Comparison of ENCODE assay signal across 22 mouse cellular contexts in genomic region chr1:32309074-32309473, GRCm38 (mm10).
DNase-seq lines count a peak whose midpoint lies in the region; ATAC-seq and TF ChIP-seq lines count a peak whose summit lies in the region.
"Had no signal": no experiment of that assay in that cellular context is flagged by ENCODE, and none has a peak within 500 bp of the region (broad histone marks: within the 10 kb centered on the region; RNA-seq: fewer than 3 reads in every experiment).

No protein-coding gene starts in this region.

- no peak overlapping the region for H3K4me2 ChIP-seq in embryonic facial prominence, embryonic 14.5 days (ENCODE audit: low read depth, low read length)
- H3K4me2 ChIP-seq in forebrain, embryonic 15.5 days (replicated peaks) = no peak overlapping the region
- no peak overlapping the region for H3K4me2 ChIP-seq in forebrain, embryonic 12.5 days
- H3K4me2 ChIP-seq in forebrain, embryonic 16.5 days (ENCODE audit: low read length) = no peak overlapping the region
- no peak overlapping the region for H3K4me2 ChIP-seq in forebrain, postnatal 0 days (ENCODE audit: low read depth)
- no peak overlapping the region for H3K4me2 ChIP-seq in heart, embryonic 12.5 days

- peak; percentile 57; the same call in 1 of the 2 replicates for ATAC-seq in embryonic facial prominence, embryonic 14.5 days (ENCODE audit: low read depth)
- ATAC-seq in forebrain, embryonic 15.5 days (replicated peaks) = peak; percentile 61; the same call in 1 of the 2 replicates
- ATAC-seq in forebrain, embryonic 12.5 days (ENCODE audit: low FRiP score) = no peak
- ATAC-seq in forebrain, embryonic 16.5 days = peak; percentile 39; the same call in 1 of the 2 replicates
- no peak for ATAC-seq in forebrain, postnatal 0 days
- no peak for ATAC-seq in heart, embryonic 12.5 days (ENCODE audit: insufficient number of reproducible peaks, low FRiP score)
- ATAC-seq: activated CD4-positive, CD25-positive, alpha-beta regulatory T cell, adult 4 months; CD4-positive, CD25-positive, alpha-beta regulatory T cell, adult 4 months; Patski had no signal

- no peak overlapping the region for H3K4me3 ChIP-seq in embryonic facial prominence, embryonic 14.5 days (ENCODE audit: low read depth, low read length)
- no peak overlapping the region for H3K4me3 ChIP-seq in embryonic facial prominence, embryonic 10.5 days
- no peak overlapping the region for H3K4me3 ChIP-seq in forebrain, embryonic 15.5 days
- H3K4me3 ChIP-seq in forebrain, embryonic 12.5 days (replicated peaks) = no peak overlapping the region
- H3K4me3 ChIP-seq in forebrain, embryonic 16.5 days (replicated peaks; ENCODE audit: low read length) = no peak overlapping the region
- no peak overlapping the region for H3K4me3 ChIP-seq in forebrain, postnatal 0 days (ENCODE audit: low read depth, low read length)
- H3K4me3 ChIP-seq in heart, embryonic 12.5 days = no peak overlapping the region

- no peaks in the 10 kb centered on the region for H3K9me3 ChIP-seq in embryonic facial prominence, embryonic 14.5 days (ENCODE audit: control insufficient read depth, low read length)
- H3K9me3 ChIP-seq in embryonic facial prominence, embryonic 10.5 days = no peaks in the 10 kb centered on the region
- H3K9me3 ChIP-seq in forebrain, embryonic 15.5 days = no peaks in the 10 kb centered on the region
- H3K9me3 ChIP-seq in forebrain, embryonic 12.5 days = no peaks in the 10 kb centered on the region
- H3K9me3 ChIP-seq in forebrain, embryonic 16.5 days (ENCODE audit: control insufficient read depth, low read length) = no peaks in the 10 kb centered on the region
- no peaks in the 10 kb centered on the region for H3K9me3 ChIP-seq in forebrain, postnatal 0 days (ENCODE audit: low read length)
- no peaks in the 10 kb centered on the region for H3K9me3 ChIP-seq in heart, embryonic 12.5 days (replicated peaks)
- H3K9me3 ChIP-seq: G1E had no signal

- TF ChIP-seq CTCF in forebrain, postnatal 0 days (IDR thresholded peaks at IDR 0.05; ENCODE audit: low read depth) = no peak

- H3K4me1 ChIP-seq in embryonic facial prominence, embryonic 14.5 days (ENCODE audit: control insufficient read depth, insufficient read depth, low read length) = no peaks in the 10 kb centered on the region
- no peaks in the 10 kb centered on the region for H3K4me1 ChIP-seq in embryonic facial prominence, embryonic 10.5 days
- peaks cover 6% of the 10 kb centered on the region for H3K4me1 ChIP-seq in forebrain, embryonic 15.5 days
- no peaks in the 10 kb centered on the region for H3K4me1 ChIP-seq in forebrain, embryonic 12.5 days
- H3K4me1 ChIP-seq in forebrain, embryonic 16.5 days (replicated peaks; ENCODE audit: control insufficient read depth, insufficient read depth, low read length) = peaks cover 2% of the 10 kb centered on the region
- no peaks in the 10 kb centered on the region for H3K4me1 ChIP-seq in forebrain, postnatal 0 days (ENCODE audit: insufficient read depth)
- no peaks in the 10 kb centered on the region for H3K4me1 ChIP-seq in heart, embryonic 12.5 days (replicated peaks)

- H3K9ac ChIP-seq in embryonic facial prominence, embryonic 14.5 days (ENCODE audit: low read depth, low read length) = no peak overlapping the region
- H3K9ac ChIP-seq in forebrain, embryonic 15.5 days (replicated peaks) = no peak overlapping the region
- H3K9ac ChIP-seq in forebrain, embryonic 12.5 days = no peak overlapping the region
- no peak overlapping the region for H3K9ac ChIP-seq in forebrain, embryonic 16.5 days (replicated peaks; ENCODE audit: low read depth, low read length)
- no peak overlapping the region for H3K9ac ChIP-seq in forebrain, postnatal 0 days
- H3K9ac ChIP-seq in heart, embryonic 12.5 days = no peak overlapping the region

- no peaks in the 10 kb centered on the region for H3K27me3 ChIP-seq in embryonic facial prominence, embryonic 14.5 days (replicated peaks; ENCODE audit: control insufficient read depth, insufficient read depth, low read length)
- no peaks in the 10 kb centered on the region for H3K27me3 ChIP-seq in embryonic facial prominence, embryonic 10.5 days (replicated peaks; ENCODE audit: low read depth, poor library complexity, severe bottlenecking)
- H3K27me3 ChIP-seq in forebrain, embryonic 15.5 days = no peaks in the 10 kb centered on the region
- no peaks in the 10 kb centered on the region for H3K27me3 ChIP-seq in forebrain, embryonic 12.5 days
- no peaks in the 10 kb centered on the region for H3K27me3 ChIP-seq in forebrain, embryonic 16.5 days (replicated peaks; ENCODE audit: control insufficient read depth, insufficient read depth, low read length)
- H3K27me3 ChIP-seq in forebrain, postnatal 0 days (ENCODE audit: insufficient read depth, low read length) = no peaks in the 10 kb centered on the region
- no peaks in the 10 kb centered on the region for H3K27me3 ChIP-seq in heart, embryonic 12.5 days (replicated peaks)
- H3K27me3 ChIP-seq: CH12.LX, Patski had no signal

- H3K36me3 ChIP-seq in embryonic facial prominence, embryonic 14.5 days (ENCODE audit: control insufficient read depth, insufficient read depth, low read length) = no peaks in the 10 kb centered on the region
- H3K36me3 ChIP-seq in embryonic facial prominence, embryonic 10.5 days (replicated peaks) = no peaks in the 10 kb centered on the region
- H3K36me3 ChIP-seq in forebrain, embryonic 15.5 days = no peaks in the 10 kb centered on the region
- H3K36me3 ChIP-seq in forebrain, embryonic 12.5 days (replicated peaks) = no peaks in the 10 kb centered on the region
- H3K36me3 ChIP-seq in forebrain, embryonic 16.5 days (ENCODE audit: control insufficient read depth, insufficient read depth) = no peaks in the 10 kb centered on the region
- H3K36me3 ChIP-seq in forebrain, postnatal 0 days (ENCODE audit: insufficient read depth) = no peaks in the 10 kb centered on the region
- H3K36me3 ChIP-seq in heart, embryonic 12.5 days = no peaks in the 10 kb centered on the region
- H3K36me3 ChIP-seq: G1E had no signal

- WGBS in embryonic facial prominence, embryonic 14.5 days = 71% methylated on average over 3 of the region's 3 CpGs
- 71% methylated on average over 3 of the region's 3 CpGs for WGBS in embryonic facial prominence, embryonic 10.5 days
- WGBS in forebrain, embryonic 15.5 days = 62% methylated on average over 3 of the region's 3 CpGs
- WGBS in forebrain, embryonic 12.5 days = 80% methylated on average over 3 of the region's 3 CpGs
- 66% methylated on average over 3 of the region's 3 CpGs for WGBS in forebrain, embryonic 16.5 days
- WGBS in forebrain, postnatal 0 days = 66% methylated on average over 3 of the region's 3 CpGs
- WGBS in heart, embryonic 12.5 days = 51% methylated on average over 3 of the region's 3 CpGs

- no peak for DNase-seq in embryonic facial prominence, embryonic 14.5 days (ENCODE audit: low spot score)
- DNase-seq in embryonic facial prominence, embryonic 10.5 days (ENCODE audit: low spot score) = no peak
- no peak for DNase-seq in forebrain, postnatal 0 days
- DNase-seq in heart, adult 11 months = peak; percentile 27
- DNase-seq: adrenal gland, adult 2 months; adrenal gland, adult 8-10 months; adrenal gland, postnatal 10 days; adrenal gland, postnatal 14 days; adrenal gland, postnatal 25 days; adrenal gland, postnatal 36 days; B cell, adult 2 months; cerebellum, adult 11 months; cerebellum, adult 11-12 months had no signal

- H3K27ac ChIP-seq in embryonic facial prominence, embryonic 14.5 days (replicated peaks; ENCODE audit: low read depth, low read length) = no peak overlapping the region
- no peak overlapping the region for H3K27ac ChIP-seq in embryonic facial prominence, embryonic 10.5 days (replicated peaks)
- H3K27ac ChIP-seq in forebrain, embryonic 15.5 days (replicated peaks) = no peak overlapping the region
- no peak overlapping the region for H3K27ac ChIP-seq in forebrain, embryonic 12.5 days
- no peak overlapping the region for H3K27ac ChIP-seq in forebrain, embryonic 16.5 days (ENCODE audit: low read length)
- no peak overlapping the region for H3K27ac ChIP-seq in forebrain, postnatal 0 days (ENCODE audit: low read depth, low read length)
- no peak overlapping the region for H3K27ac ChIP-seq in heart, embryonic 12.5 days (ENCODE audit: poor library complexity, severe bottlenecking)

Comparison
In these comparisons a context has a peak if more than half of its experiments do, and no peak if none do; other contexts are left out.
1. ATAC-seq: peak in embryonic facial prominence, embryonic 14.5 days (single experiment), forebrain, embryonic 15.5 days (single experiment) and forebrain, embryonic 16.5 days (single experiment); none in forebrain, embryonic 12.5 days (single experiment), forebrain, postnatal 0 days (single experiment) and heart, embryonic 12.5 days (single experiment).